Mouse (Mus musculus) brain, embryonic 14.5 days (tissue): ENCODE results near the gene Mitf. TPM values are rescaled to one million over a fixed set of nuclear protein-coding genes. Genes with fewer than 3 reads are reported as not detected.
A peak's percentile ranks its signal among the peaks of the same experiment; 100 is the strongest.

Source experiments
- DNase-seq: peaks from one replicate; pipeline ENCODE4 v3.0.0-alpha.2; 2011; ENCODE audit warnings: low read depth
- CTCF ChIP-seq: fragments of 200-500 bp; IDR thresholded peaks from 2 replicates; pipeline ENCODE4 v1.5.1; 2012; ENCODE audit warnings: inconsistent platforms, mild to moderate bottlenecking, moderate library complexity, borderline replicate concordance; ENCODE audit not compliant: insufficient read depth, insufficient read length; ENCODE audit errors: extremely low read depth
- POLR2A ChIP-seq: fragments of 200-500 bp; IDR thresholded peaks from 2 replicates; pipeline ENCODE4 v1.6.1; 2012; ENCODE audit warnings: mild to moderate bottlenecking, inconsistent platforms, borderline replicate concordance; ENCODE audit not compliant: poor library complexity, insufficient read depth, insufficient read length, severe bottlenecking; ENCODE audit errors: extremely low read depth
- polyA plus RNA-seq: library from polyadenylated mRNA; depleted of rRNA; stranded (reverse); fragments of >200 nt; gene quantifications from 2 replicates; pipeline ENCODE4 v1.2.3, GENCODE M21; 2012; rRNA removed

Gene Mitf
- polyA plus RNA-seq: 1.3 and 2.5 TPM in 2 replicates

- peak; percentile 97 for DNase-seq
- TF ChIP-seq CTCF (no peak), POLR2A (no peak)
These were observed at the start of gene Mitf for GRCm38 (mm10) chr6:97806781-97807743. Gene Mitf, plus strand, starts transcription at chr6:97807052.

GRCm38 (mm10) chr6:97757361-97757760 lies 49.5 kb upstream of the Mitf start:
- DNase-seq: no peak
- TF ChIP-seq CTCF (no peak), POLR2A (no peak)

GRCm38 (mm10) chr6:97758884-97759283 lies 48.0 kb upstream of the Mitf start:
- no peak for TF ChIP-seq POLR2A
- no peak for TF ChIP-seq CTCF
- DNase-seq: no peak

- no peak for TF ChIP-seq POLR2A
- TF ChIP-seq CTCF: peak; percentile 71
- DNase-seq: peak; percentile 82
These were observed 47.6 kb upstream of the Mitf start for GRCm38 (mm10) chr6:97759301-97759700.

- peak; percentile 69 for DNase-seq
- TF ChIP-seq POLR2A (no peak), CTCF (peak; percentile 49; the same call in 1 of the 2 replicates)
These were observed 45.5 kb upstream of the Mitf start for GRCm38 (mm10) chr6:97761326-97761725.

- no peak for DNase-seq
- TF ChIP-seq CTCF (no peak), POLR2A (no peak)
These were observed 42.9 kb upstream of the Mitf start for GRCm38 (mm10) chr6:97763970-97764369.

GRCm38 (mm10) chr6:97767836-97768235 lies 39.0 kb upstream of the Mitf start:
- TF ChIP-seq CTCF (no peak), POLR2A (no peak)
- no peak for DNase-seq

- TF ChIP-seq POLR2A (no peak), CTCF (no peak)
- no peak for DNase-seq
These were observed 37.3 kb upstream of the Mitf start for GRCm38 (mm10) chr6:97769549-97769948.

- TF ChIP-seq CTCF (no peak), POLR2A (no peak)
- no peak for DNase-seq
These were observed 25.5 kb upstream of the Mitf start for GRCm38 (mm10) chr6:97781316-97781715.

GRCm38 (mm10) chr6:97782291-97782690 lies 24.6 kb upstream of the Mitf start:
- no peak for TF ChIP-seq POLR2A
- no peak for TF ChIP-seq CTCF
- DNase-seq: peak; percentile 81

- DNase-seq: no peak
- no peak for TF ChIP-seq CTCF
- no peak for TF ChIP-seq POLR2A
These were observed 20.0 kb upstream of the Mitf start for GRCm38 (mm10) chr6:97786871-97787270.

GRCm38 (mm10) chr6:97788361-97788974 lies 18.4 kb upstream of the Mitf start:
- no peak for DNase-seq
- TF ChIP-seq CTCF (no peak), POLR2A (no peak)

GRCm38 (mm10) chr6:97789700-97790099 lies 17.2 kb upstream of the Mitf start:
- DNase-seq: no peak
- no peak for TF ChIP-seq CTCF
- TF ChIP-seq POLR2A: no peak
